Mouse (Mus musculus): ENCODE results near the gene Invs. TPM values are rescaled to one million over a fixed set of nuclear protein-coding genes. Genes with fewer than 3 reads are reported as not detected.
A peak's percentile ranks its signal among the peaks of the same experiment; 100 is the strongest.
"Not testable (repeated sequence)": the region's sequence is repeated elsewhere in the genome, so short reads cannot be mapped to it uniquely, and the experiment has no call there.

Gene Invs
- polyA plus RNA-seq, 2 experiments from 2014 or later, result 9.4 to 10.5 TPM

DNA sequence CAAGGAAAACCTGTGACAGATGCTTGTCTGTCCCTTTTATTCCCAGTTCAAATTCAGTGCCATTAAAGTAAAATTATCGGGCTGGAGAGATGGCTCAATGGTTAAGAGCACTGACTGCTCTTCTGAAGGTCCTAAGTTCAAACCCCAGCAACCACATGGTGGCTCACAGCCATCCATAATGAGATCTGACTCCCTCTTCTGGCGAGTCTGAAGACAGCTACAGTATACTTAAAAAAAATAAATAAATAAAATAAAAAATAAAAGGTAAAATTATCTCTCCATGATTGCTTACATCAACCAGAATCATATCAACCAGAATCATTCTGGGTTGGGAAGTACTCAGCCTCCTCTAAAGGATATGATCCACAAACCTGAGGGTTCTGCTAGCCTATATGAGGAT lies 48.5 kb downstream of the Invs start:
- no peak for ATAC-seq

- ATAC-seq, result no peak
These were observed 53.0 kb downstream of the Invs start for GRCm38 (mm10) chr4:48332453-48333051.

- ATAC-seq, result no peak
These were observed 55.6 kb downstream of the Invs start for GRCm38 (mm10) chr4:48334927-48335763.

- no peak for ATAC-seq
These were observed 63.1 kb downstream of the Invs start for GRCm38 (mm10) chr4:48342705-48343104.

- no peak for ATAC-seq
These were observed 82.8 kb downstream of the Invs start for GRCm38 (mm10) chr4:48362367-48362766.

DNA sequence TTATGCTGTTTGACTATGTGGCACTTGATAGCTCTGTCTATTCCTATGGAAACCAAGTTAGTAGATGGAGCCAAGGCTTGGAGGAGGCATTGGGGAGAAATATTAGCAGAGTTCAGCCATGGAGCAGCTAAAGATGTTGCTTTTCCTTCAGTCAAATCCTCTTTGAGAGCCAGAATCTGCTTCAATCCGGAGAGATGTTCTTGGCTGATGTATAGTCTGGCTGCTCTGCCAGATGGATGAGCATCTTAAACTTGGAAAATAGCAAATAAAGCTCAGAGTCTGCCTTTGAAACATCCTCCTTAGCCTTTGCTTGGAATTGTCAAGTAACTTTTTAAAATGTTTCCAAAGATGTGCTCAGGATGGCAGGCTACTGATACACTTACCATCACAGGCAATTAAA lies 91.5 kb downstream of the Invs start:
- ATAC-seq, result no peak

- ATAC-seq, result peak; percentile 43
These were observed 101.4 kb downstream of the Invs start for GRCm38 (mm10) chr4:48380940-48381339.

DNA sequence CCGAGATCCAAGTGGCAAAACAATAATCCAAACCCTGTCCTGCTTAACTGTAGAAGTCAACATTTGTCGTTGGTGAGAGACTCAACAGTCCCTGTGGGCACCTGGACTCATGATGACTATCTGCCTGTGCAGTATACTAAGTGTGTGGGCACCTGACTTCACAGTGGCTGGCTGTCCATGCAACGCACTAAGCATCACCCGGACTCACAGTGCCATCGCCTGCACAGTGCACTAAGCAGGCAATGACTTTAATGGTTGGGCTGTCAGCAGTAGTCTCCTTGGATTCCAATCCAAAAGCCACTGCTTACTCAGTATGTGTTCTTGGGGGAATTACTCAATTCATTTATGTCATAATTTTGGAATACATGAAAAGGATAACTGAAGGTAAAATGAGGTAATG lies 102.9 kb downstream of the Invs start:
- ATAC-seq, result no peak

GRCm38 (mm10) chr4:48396949-48397348 lies 117.4 kb downstream of the Invs start:
- no peak for ATAC-seq

- no peak for ATAC-seq
These were observed 123.6 kb downstream of the Invs start for GRCm38 (mm10) chr4:48403066-48403640.

DNA sequence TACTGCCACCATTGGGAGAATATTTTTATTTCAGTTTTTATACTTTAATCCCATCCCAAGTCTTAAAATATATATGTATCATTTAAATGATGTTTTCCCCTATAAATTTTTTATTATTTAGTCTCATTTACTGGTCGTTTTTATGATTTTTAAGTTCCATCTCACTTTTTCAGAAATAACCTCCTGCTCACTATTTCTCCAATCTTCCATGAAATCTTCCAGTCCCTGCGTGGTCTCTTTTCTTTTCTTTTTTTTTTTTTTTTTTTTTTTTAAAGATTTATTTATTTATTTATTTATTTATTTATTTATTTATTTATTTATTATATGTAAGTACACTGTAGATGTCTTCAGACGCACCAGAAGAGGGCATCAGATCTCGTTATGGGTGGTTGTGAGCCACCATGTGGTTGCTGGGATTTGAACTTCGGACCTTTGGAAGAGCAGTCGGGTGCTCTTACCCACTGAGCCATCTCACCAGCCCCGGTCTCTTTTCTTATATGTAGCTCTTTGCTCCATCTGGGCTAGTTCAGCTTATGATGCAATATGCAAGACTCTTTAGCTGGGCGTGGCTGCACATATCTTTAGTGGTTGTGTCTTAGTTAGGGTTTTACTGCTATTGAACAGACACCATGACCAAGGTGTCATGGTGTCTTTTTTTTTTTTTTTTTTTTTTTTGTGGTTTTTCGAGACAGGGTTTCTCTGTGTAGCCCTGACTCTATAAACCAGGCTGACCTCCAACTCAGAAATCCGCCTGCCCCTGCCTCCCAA lies 126.3 kb downstream of the Invs start:
- ATAC-seq, result not testable (repeated sequence)

- peak; percentile 49 for ATAC-seq
These were observed 127.9 kb downstream of the Invs start for GRCm38 (mm10) chr4:48407350-48408039.

GRCm38 (mm10) chr4:48413473-48413872 lies 133.9 kb downstream of the Invs start:
- no peak for ATAC-seq

GRCm38 (mm10) chr4:48415838-48416335 lies 136.3 kb downstream of the Invs start:
- ATAC-seq, result no peak

DNA sequence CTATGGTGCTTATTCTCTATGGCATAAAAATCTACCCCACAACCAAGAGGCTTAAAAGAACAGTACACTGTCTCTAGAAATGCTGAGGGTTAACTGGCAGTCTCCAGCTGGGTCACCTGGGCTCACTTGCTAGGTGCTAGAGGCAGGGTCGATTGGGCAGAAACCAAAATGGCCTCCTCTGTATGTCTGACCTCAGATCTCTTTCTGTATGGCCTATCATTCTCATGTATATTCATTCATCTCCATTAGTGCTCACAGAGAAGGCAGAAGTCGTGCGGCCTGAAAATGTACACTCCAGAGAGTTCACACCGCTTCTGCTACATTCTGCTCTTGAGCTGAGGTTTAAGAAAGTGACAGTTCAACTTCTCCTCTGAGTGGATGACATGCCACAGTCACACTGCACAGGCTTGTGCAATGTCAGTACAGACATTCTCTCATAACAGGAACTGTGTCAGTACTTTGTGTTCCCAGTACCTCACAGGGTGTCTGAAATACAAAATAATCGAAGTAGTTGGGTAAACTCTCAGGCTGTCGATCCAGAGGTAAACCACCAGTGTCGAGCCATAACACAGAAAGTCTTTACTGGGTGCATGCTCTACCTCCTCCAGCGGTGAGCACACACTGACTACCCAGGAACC lies 139.4 kb downstream of the Invs start:
- ATAC-seq, result no peak

- ATAC-seq, result no peak
These were observed 143.1 kb downstream of the Invs start for GRCm38 (mm10) chr4:48422633-48423032.

- no peak for ATAC-seq
These were observed 144.2 kb downstream of the Invs start for GRCm38 (mm10) chr4:48423738-48424137.

- ATAC-seq, result no peak
These were observed 147.9 kb downstream of the Invs start for GRCm38 (mm10) chr4:48427413-48427812.

- no peak for ATAC-seq
These were observed 148.5 kb downstream of the Invs start for GRCm38 (mm10) chr4:48428054-48428453.

DNA sequence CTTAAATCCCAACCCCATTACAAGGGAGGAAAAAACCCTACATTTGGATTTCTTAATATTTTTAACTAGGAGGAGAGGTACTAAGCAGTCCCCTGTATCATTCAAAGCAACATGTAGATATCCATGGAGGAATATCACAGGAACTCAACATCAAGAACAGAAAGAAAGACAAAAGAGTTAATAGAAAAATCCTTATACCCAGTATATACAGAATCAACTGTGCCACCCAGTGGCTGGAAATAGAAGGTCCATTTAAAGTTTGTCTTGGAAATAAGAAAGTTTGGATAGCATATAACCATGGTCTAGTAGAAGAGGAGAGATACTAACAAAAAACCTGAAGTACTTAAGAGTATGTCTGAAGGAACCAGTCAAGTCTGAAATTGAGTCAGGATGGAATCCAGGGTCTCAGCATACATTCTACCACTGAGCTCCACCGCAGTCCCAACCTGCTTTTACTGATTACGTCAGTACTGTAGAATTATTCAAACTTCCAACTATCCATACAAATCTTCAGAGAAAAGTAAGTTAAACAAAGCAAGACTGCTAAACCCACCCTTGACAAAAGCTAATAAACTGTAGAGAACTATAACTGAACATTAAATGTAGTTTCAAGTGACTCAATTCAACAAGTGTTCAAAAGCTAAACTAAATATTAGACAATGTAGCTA lies 174.7 kb downstream of the Invs start:
- ATAC-seq, result no peak

DNA sequence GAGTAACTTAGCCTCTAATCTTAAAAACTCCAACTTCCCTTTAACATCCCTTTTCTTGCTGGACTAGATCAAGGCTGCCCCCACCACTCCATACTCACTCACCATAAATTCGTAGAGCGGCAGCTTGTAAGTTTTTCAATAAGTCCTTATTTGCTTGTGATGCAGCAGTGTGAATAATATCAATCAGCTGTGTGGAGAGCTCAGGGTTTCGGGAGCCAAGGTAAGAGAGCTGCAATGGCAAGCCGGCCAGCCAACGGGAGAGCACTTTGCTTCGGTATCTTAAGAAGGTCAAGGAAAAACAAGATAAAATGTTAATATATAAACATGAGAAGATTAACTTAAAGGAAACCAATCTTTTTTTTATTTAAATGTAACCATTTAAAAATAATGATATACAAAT lies 178.9 kb downstream of the Invs start:
- no peak for ATAC-seq

All from activated CD4-positive, CD25-positive, alpha-beta regulatory T cell, adult 4 months (primary cell).